Mouse (Mus musculus): ENCODE measurements at regions not wholly inside any gene's neighbourhood (a gene's known extent, or its start where the extent isn't known, plus 50 kb on each side); places are given as distances from the start of the nearest gene placed in this dataset.

DNA sequence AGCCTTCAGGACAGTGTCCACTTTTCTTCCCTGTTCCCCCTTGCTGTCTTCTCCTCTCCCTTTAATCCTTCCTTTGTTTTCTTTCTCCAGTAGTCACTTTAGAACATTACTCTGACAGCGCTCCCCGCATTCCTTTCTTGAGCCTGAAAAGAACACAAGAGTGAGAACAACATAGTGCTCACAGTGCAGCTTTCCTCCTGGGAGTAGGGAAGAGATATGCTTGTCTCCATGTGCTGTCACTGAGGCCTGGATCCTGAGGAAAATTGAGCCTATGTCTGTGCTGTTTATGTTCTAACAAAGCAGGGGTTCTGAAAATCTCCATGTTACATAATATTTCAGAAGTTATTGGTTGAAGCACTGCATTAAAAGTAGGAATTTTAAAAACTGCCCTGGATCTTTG lies 296.3 kb upstream of the Tecrl start:
- TF ChIP-seq POLR2A (IDR thresholded peaks at IDR 0.05; ENCODE audit: insufficient read depth, low read depth, low read length) (no peak), CTCF (IDR thresholded peaks at IDR 0.05) (no peak), EP300 (IDR thresholded peaks at IDR 0.05; ENCODE audit: insufficient read depth, low read depth, low read length) (no peak)
